Mouse (Mus musculus): ENCODE results near the gene Bend7. TPM values are rescaled to one million over a fixed set of nuclear protein-coding genes. Genes with fewer than 3 reads are reported as not detected.

The Bend7 gene
- polyA plus RNA-seq, 1 experiment from 2014 or later, result 9.0 TPM

DNA sequence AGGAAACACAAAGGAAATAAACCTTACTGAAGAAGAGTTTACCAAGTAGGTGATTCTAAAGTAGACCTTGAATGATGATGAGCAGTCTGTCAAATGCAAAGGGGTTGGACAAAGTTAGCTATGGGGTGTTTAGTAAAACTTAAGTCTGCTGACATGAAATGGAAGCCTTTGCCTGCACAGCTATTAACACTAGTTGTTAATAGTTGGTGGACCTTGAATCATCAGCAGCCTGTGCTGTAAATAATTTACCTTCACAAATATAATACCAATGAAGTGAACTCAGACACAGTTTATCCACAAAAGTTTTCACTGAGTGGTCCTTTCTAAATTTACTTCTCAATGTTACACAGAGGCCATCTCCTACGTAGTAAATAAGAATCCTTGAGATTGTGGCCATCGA is 52.7 kb downstream of the Bend7 start:
- no peak overlapping the region for H3K27ac ChIP-seq (ENCODE audit: low read depth, low read length)
- H3K4me2 ChIP-seq (ENCODE audit: low read depth, low read length), result no peak overlapping the region
- WGBS, result 94% methylated on average over 2 of the region's 2 CpGs
- no peaks in the 10 kb centered on the region for H3K9me3 ChIP-seq (ENCODE audit: control insufficient read depth, low read length)
- H3K27me3 ChIP-seq (ENCODE audit: control insufficient read depth, insufficient read depth, low read length), result no peaks in the 10 kb centered on the region
- H3K36me3 ChIP-seq (ENCODE audit: control insufficient read depth, insufficient read depth, low read length), result no peaks in the 10 kb centered on the region
- no peak for ATAC-seq (ENCODE audit: low read depth)
- H3K4me1 ChIP-seq (ENCODE audit: control insufficient read depth, insufficient read depth, low read length), result no peaks in the 10 kb centered on the region
- H3K4me3 ChIP-seq (ENCODE audit: low read depth, low read length), result no peak overlapping the region
- H3K9ac ChIP-seq (replicated peaks; ENCODE audit: low read depth, low read length), result no peak overlapping the region

DNA sequence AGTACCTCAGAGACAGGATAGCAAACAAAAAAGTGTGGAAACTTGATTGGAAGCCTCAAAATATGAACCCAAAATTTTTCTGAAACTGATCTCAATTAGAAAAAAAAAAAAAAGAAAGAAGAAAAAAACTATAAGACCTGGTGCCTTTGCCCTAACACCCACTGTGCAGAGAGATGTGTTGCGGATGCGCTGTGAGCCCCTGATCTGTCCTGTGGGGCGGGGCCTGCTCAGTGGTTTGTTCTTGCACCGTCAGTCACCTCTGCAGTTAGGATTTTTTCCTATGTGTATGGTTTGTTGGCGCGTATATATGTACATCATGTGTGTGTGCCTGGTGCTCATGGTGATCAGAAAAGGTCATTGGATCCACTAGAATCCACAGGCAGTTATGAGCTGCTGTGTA is 56.3 kb downstream of the Bend7 start:
- H3K9me3 ChIP-seq (ENCODE audit: control insufficient read depth, low read length), result no peaks in the 10 kb centered on the region
- no peaks in the 10 kb centered on the region for H3K4me1 ChIP-seq (ENCODE audit: control insufficient read depth, insufficient read depth, low read length)
- no peak overlapping the region for H3K27ac ChIP-seq (ENCODE audit: low read depth, low read length)
- no peaks in the 10 kb centered on the region for H3K27me3 ChIP-seq (ENCODE audit: control insufficient read depth, insufficient read depth, low read length)
- H3K9ac ChIP-seq (replicated peaks; ENCODE audit: low read depth, low read length), result no peak overlapping the region
- WGBS, result 95% methylated on average over 6 of the region's 6 CpGs
- no peak overlapping the region for H3K4me2 ChIP-seq (ENCODE audit: low read depth, low read length)
- H3K4me3 ChIP-seq (ENCODE audit: low read depth, low read length), result no peak overlapping the region
- no peaks in the 10 kb centered on the region for H3K36me3 ChIP-seq (ENCODE audit: control insufficient read depth, insufficient read depth, low read length)
- ATAC-seq (ENCODE audit: low read depth), result no peak

DNA sequence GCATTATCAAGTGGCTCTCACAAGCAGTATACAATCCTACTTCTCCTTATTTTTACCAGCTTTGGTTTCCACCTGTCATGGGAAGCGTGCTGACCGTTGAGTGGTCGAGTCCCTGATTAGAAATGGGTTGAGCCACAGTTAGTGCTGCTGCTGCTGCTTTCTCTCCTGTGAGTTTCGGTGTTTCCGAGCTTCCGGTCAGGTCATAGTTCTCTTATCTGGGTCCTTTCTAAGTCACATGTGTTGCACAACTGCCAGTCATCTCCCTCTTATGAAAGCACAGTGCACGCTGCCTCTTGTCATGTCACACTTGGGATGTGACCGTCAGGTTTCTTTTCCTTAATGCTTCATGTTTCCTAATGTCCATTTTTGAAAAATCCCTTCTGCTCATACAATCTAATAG is 59.7 kb downstream of the Bend7 start:
- Histone ChIP-seq H3K36me3 (ENCODE audit: control insufficient read depth, insufficient read depth, low read length) (no peaks in the 10 kb centered on the region), H3K4me2 (ENCODE audit: low read depth, low read length) (no peak overlapping the region), H3K27me3 (ENCODE audit: control insufficient read depth, insufficient read depth, low read length) (no peaks in the 10 kb centered on the region), H3K27ac (ENCODE audit: low read depth, low read length) (no peak overlapping the region), H3K4me1 (ENCODE audit: control insufficient read depth, insufficient read depth, low read length) (no peaks in the 10 kb centered on the region), H3K4me3 (ENCODE audit: low read depth, low read length) (no peak overlapping the region), H3K9ac (replicated peaks; ENCODE audit: low read depth, low read length) (no peak overlapping the region), H3K9me3 (ENCODE audit: control insufficient read depth, low read length) (no peaks in the 10 kb centered on the region)
- no peak for ATAC-seq (ENCODE audit: low read depth)
- 94% methylated on average over 8 of the region's 8 CpGs for WGBS

DNA sequence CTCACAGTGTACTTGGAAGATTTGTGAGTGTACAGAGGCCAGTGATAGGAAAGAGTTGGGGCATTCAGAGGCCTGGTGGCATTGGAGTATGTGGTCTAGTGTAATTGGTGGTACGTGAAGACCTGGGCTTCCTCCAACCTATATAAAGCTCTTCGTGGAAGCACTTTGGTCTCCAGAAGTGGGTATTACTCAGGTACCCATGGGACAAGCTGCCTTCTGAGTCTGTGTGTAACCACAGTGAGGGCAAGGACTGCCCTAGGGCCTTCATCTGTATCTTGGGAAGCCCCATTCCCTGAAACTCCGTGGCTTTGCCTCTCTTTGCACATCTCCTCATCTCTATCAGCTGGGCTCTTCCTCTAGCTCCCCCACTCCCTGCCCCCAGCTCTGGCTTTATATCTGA is 64.0 kb downstream of the Bend7 start:
- ATAC-seq (ENCODE audit: low read depth), result no peak
- Histone ChIP-seq H3K4me3 (ENCODE audit: low read depth, low read length) (no peak overlapping the region), H3K4me1 (ENCODE audit: control insufficient read depth, insufficient read depth, low read length) (no peaks in the 10 kb centered on the region), H3K27ac (ENCODE audit: low read depth, low read length) (no peak overlapping the region), H3K27me3 (ENCODE audit: control insufficient read depth, insufficient read depth, low read length) (no peaks in the 10 kb centered on the region), H3K36me3 (ENCODE audit: control insufficient read depth, insufficient read depth, low read length) (no peaks in the 10 kb centered on the region), H3K9me3 (ENCODE audit: control insufficient read depth, low read length) (no peaks in the 10 kb centered on the region), H3K9ac (replicated peaks; ENCODE audit: low read depth, low read length) (no peak overlapping the region), H3K4me2 (ENCODE audit: low read depth, low read length) (no peak overlapping the region)
- 83% methylated on average over 3 of the region's 3 CpGs for WGBS

DNA sequence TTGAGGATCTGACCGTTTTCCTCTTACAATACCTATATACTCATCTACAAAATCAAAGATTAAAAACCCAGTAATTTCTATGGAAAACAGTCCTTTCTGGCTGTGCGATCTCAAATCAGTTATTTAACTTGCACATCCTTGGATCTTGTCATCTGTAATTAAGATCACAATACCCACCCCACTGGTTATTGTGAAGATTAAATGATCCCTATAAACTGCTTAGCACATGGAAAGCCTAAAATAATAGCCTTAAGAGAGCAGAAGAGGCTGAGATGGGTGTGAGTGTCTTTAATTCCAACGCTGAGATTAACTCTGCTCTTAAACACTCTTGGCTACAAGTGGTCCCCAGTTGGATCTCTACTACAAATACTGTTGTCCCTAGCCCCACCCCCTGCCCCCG is 64.8 kb downstream of the Bend7 start:
- Histone ChIP-seq H3K4me1 (ENCODE audit: control insufficient read depth, insufficient read depth, low read length) (no peaks in the 10 kb centered on the region), H3K4me3 (ENCODE audit: low read depth, low read length) (no peak overlapping the region), H3K9me3 (ENCODE audit: control insufficient read depth, low read length) (no peaks in the 10 kb centered on the region), H3K36me3 (ENCODE audit: control insufficient read depth, insufficient read depth, low read length) (no peaks in the 10 kb centered on the region), H3K27ac (ENCODE audit: low read depth, low read length) (no peak overlapping the region), H3K27me3 (ENCODE audit: control insufficient read depth, insufficient read depth, low read length) (no peaks in the 10 kb centered on the region), H3K9ac (replicated peaks; ENCODE audit: low read depth, low read length) (no peak overlapping the region), H3K4me2 (ENCODE audit: low read depth, low read length) (no peak overlapping the region)
- WGBS, result 61% methylated on average over 4 of the region's 4 CpGs
- ATAC-seq (ENCODE audit: low read depth), result no peak

DNA sequence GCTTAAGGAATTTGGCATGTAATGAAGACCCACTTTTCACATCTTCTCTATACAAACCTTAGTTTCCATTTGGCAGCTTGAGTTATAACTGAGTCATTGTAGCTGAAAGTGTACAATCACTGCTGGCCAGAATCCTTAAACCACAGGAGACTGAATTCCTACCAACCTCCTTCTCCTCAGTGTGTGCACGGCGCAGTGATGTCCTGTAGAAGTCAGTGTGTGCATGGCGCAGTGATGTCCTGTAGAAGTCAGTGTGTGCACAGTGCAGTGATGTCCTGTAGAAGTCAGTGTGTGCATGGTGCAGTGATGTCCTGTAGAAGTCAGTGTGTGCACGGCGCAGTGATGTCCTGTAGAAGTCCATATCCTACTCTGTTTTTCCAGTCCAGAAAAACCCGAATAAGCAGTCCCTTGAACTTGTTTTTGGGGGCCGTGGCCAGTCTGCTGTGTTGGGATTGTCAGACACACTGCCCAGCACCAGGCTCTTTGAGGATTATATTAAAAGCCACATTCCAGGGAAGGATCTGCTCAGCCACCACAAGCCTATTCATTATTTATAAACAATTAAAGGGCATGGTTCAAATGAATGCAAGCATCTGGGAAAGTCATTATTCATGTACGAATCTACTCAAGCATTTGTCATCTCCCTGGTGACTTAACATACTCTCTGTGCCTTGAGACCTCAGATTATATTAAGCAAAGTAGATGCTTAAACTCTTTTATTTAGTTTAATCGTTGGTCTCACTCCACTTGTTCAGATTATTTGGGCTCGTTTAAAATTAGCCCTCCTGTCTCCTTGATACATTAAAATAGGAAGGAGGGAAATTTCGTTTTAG is 65.4 kb downstream of the Bend7 start:
- Histone ChIP-seq H3K4me3 (ENCODE audit: low read depth, low read length) (no peak overlapping the region), H3K27me3 (ENCODE audit: control insufficient read depth, insufficient read depth, low read length) (no peaks in the 10 kb centered on the region), H3K9ac (replicated peaks; ENCODE audit: low read depth, low read length) (no peak overlapping the region), H3K4me1 (ENCODE audit: control insufficient read depth, insufficient read depth, low read length) (no peaks in the 10 kb centered on the region), H3K9me3 (ENCODE audit: control insufficient read depth, low read length) (no peaks in the 10 kb centered on the region), H3K4me2 (ENCODE audit: low read depth, low read length) (no peak overlapping the region), H3K27ac (ENCODE audit: low read depth, low read length) (no peak overlapping the region), H3K36me3 (ENCODE audit: control insufficient read depth, insufficient read depth, low read length) (no peaks in the 10 kb centered on the region)
- ATAC-seq (ENCODE audit: low read depth), result no peak
- WGBS, result 65% methylated on average over 11 of the region's 11 CpGs

DNA sequence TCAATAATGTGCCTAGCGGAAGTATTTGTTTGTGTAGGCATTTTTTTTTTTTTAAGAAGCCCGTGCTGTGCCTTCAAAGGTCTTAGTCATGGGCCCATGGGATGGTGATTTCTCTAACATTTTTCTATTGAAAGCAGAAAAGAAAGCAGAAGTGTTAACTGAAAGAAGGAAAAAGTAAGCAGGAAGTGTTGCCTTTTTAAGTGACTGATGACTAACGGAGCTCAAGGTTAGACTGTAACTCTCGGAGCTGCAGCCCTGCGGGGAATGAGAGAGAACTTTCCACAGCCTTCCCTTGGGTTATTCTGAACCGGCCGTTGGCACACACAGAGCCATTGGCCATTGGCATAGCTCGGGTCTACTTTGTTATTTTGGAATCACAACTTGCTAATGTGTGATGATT is 66.4 kb downstream of the Bend7 start:
- no peaks in the 10 kb centered on the region for H3K4me1 ChIP-seq (ENCODE audit: control insufficient read depth, insufficient read depth, low read length)
- H3K27ac ChIP-seq (ENCODE audit: low read depth, low read length), result no peak overlapping the region
- H3K27me3 ChIP-seq (ENCODE audit: control insufficient read depth, insufficient read depth, low read length), result no peaks in the 10 kb centered on the region
- H3K9me3 ChIP-seq (ENCODE audit: control insufficient read depth, low read length), result no peaks in the 10 kb centered on the region
- H3K36me3 ChIP-seq (ENCODE audit: control insufficient read depth, insufficient read depth, low read length), result no peaks in the 10 kb centered on the region
- ATAC-seq (ENCODE audit: low read depth), result no peak
- 77% methylated on average over 8 of the region's 8 CpGs for WGBS
- no peak overlapping the region for H3K4me3 ChIP-seq (ENCODE audit: low read depth, low read length)
- no peak overlapping the region for H3K9ac ChIP-seq (replicated peaks; ENCODE audit: low read depth, low read length)
- no peak overlapping the region for H3K4me2 ChIP-seq (ENCODE audit: low read depth, low read length)

DNA sequence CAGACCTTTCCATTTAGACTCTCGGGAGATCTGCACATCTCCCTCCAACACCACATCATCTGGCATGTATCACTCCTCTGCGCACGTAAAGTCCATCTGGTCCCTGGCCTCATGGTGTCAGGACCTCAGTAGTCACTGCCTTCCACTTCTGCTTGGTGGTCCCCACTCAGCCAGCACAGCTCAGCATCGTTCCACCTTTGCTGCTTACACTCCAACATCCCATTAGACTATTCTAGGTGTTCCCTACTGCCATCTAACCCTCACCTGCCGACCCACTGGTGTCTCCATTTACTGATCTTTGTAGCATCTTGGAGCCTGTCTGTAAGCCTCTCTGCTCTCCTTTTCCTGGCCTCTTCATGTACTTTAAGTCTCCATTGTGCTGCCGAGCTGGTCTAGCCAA is 67.4 kb downstream of the Bend7 start:
- no peaks in the 10 kb centered on the region for H3K36me3 ChIP-seq (ENCODE audit: control insufficient read depth, insufficient read depth, low read length)
- no peaks in the 10 kb centered on the region for H3K4me1 ChIP-seq (ENCODE audit: control insufficient read depth, insufficient read depth, low read length)
- no peaks in the 10 kb centered on the region for H3K27me3 ChIP-seq (ENCODE audit: control insufficient read depth, insufficient read depth, low read length)
- ATAC-seq (ENCODE audit: low read depth), result no peak
- H3K27ac ChIP-seq (ENCODE audit: low read depth, low read length), result no peak overlapping the region
- no peak overlapping the region for H3K4me2 ChIP-seq (ENCODE audit: low read depth, low read length)
- no peaks in the 10 kb centered on the region for H3K9me3 ChIP-seq (ENCODE audit: control insufficient read depth, low read length)
- H3K4me3 ChIP-seq (ENCODE audit: low read depth, low read length), result no peak overlapping the region
- no peak overlapping the region for H3K9ac ChIP-seq (replicated peaks; ENCODE audit: low read depth, low read length)
- WGBS, result 91% methylated on average over 6 of the region's 6 CpGs

DNA sequence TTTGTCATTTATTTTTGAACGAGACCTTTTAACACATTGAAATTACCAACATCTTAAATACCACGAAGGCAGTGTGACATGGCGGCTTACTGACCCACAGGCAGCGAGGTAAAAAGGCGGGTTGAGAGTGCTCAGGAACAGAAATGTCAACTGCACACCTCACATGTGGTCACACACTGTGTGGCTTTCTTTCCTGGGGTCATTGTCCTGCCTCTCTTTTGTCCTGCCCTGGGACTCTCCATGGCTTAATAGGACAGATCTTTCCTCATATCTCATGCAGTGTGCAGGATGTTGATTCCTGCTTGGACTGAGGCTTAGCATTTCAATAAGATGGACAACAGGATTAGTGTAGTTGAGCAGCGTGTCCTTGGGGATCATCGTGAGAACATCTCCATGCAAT is 69.6 kb downstream of the Bend7 start:
- Histone ChIP-seq H3K36me3 (ENCODE audit: control insufficient read depth, insufficient read depth, low read length) (no peaks in the 10 kb centered on the region), H3K27me3 (ENCODE audit: control insufficient read depth, insufficient read depth, low read length) (no peaks in the 10 kb centered on the region), H3K4me2 (ENCODE audit: low read depth, low read length) (no peak overlapping the region), H3K4me1 (ENCODE audit: control insufficient read depth, insufficient read depth, low read length) (no peaks in the 10 kb centered on the region), H3K4me3 (ENCODE audit: low read depth, low read length) (no peak overlapping the region), H3K9me3 (ENCODE audit: control insufficient read depth, low read length) (no peaks in the 10 kb centered on the region), H3K27ac (ENCODE audit: low read depth, low read length) (no peak overlapping the region), H3K9ac (replicated peaks; ENCODE audit: low read depth, low read length) (no peak overlapping the region)
- 88% methylated on average over 7 of the region's 7 CpGs for WGBS
- no peak for ATAC-seq (ENCODE audit: low read depth)

Data from neural tube, embryonic 14.5 days (tissue).